Mouse (Mus musculus): Measurements from ENCODE around the gene Cntn4. TPM values are rescaled to one million over a fixed set of nuclear protein-coding genes. Genes with fewer than 3 reads are reported as not detected.

Cntn4 gene
- polyA plus RNA-seq, 1 experiment from 2014 or later = 1.0 TPM

GRCm38 (mm10) chr6:105940591-105940990 is 263.1 kb downstream of the Cntn4 start:
- Histone ChIP-seq H3K4me3 (ENCODE audit: low read depth, low read length) (no peak overlapping the region), H3K27ac (replicated peaks; ENCODE audit: low read depth, low read length) (no peak overlapping the region), H3K4me2 (ENCODE audit: low read depth, severe bottlenecking) (no peak overlapping the region), H3K9me3 (ENCODE audit: control insufficient read depth, low read length) (no peaks in the 10 kb centered on the region), H3K27me3 (ENCODE audit: control insufficient read depth, insufficient read depth, low read length) (no peaks in the 10 kb centered on the region), H3K4me1 (ENCODE audit: control insufficient read depth, insufficient read depth, low read length) (no peaks in the 10 kb centered on the region), H3K9ac (ENCODE audit: low read length) (no peak overlapping the region), H3K36me3 (ENCODE audit: control insufficient read depth, insufficient read depth, low read length) (no peaks in the 10 kb centered on the region)
- no peak for DNase-seq (ENCODE audit: low spot score)
- no peak for ATAC-seq (ENCODE audit: insufficient number of reproducible peaks, low FRiP score, low TSS enrichment, low read depth)

GRCm38 (mm10) chr6:105991492-105991891 is 314.0 kb downstream of the Cntn4 start:
- no peak for ATAC-seq (ENCODE audit: insufficient number of reproducible peaks, low FRiP score, low TSS enrichment, low read depth)
- no peak overlapping the region for H3K27ac ChIP-seq (replicated peaks; ENCODE audit: low read depth, low read length)
- DNase-seq (ENCODE audit: low spot score) = no peak
- no peaks in the 10 kb centered on the region for H3K4me1 ChIP-seq (ENCODE audit: control insufficient read depth, insufficient read depth, low read length)
- WGBS = 80% methylated on average over 1 of the region's 1 CpGs
- no peak overlapping the region for H3K4me2 ChIP-seq (ENCODE audit: low read depth, severe bottlenecking)
- H3K27me3 ChIP-seq (ENCODE audit: control insufficient read depth, insufficient read depth, low read length) = no peaks in the 10 kb centered on the region
- H3K9me3 ChIP-seq (ENCODE audit: control insufficient read depth, low read length) = no peaks in the 10 kb centered on the region
- H3K4me3 ChIP-seq (ENCODE audit: low read depth, low read length) = no peak overlapping the region
- no peaks in the 10 kb centered on the region for H3K36me3 ChIP-seq (ENCODE audit: control insufficient read depth, insufficient read depth, low read length)
- no peak overlapping the region for H3K9ac ChIP-seq (ENCODE audit: low read length)

GRCm38 (mm10) chr6:106013018-106013417 is 335.6 kb downstream of the Cntn4 start:
- ATAC-seq (ENCODE audit: insufficient number of reproducible peaks, low FRiP score, low TSS enrichment, low read depth) = no peak
- no peaks in the 10 kb centered on the region for H3K27me3 ChIP-seq (ENCODE audit: control insufficient read depth, insufficient read depth, low read length)

GRCm38 (mm10) chr6:106015126-106015525 is 337.7 kb downstream of the Cntn4 start:
- Histone ChIP-seq H3K36me3 (ENCODE audit: control insufficient read depth, insufficient read depth, low read length) (no peaks in the 10 kb centered on the region), H3K9me3 (ENCODE audit: control insufficient read depth, low read length) (no peaks in the 10 kb centered on the region), H3K4me2 (ENCODE audit: low read depth, severe bottlenecking) (no peak overlapping the region), H3K9ac (ENCODE audit: low read length) (no peak overlapping the region), H3K4me3 (ENCODE audit: low read depth, low read length) (no peak overlapping the region), H3K4me1 (ENCODE audit: control insufficient read depth, insufficient read depth, low read length) (no peaks in the 10 kb centered on the region), H3K27me3 (ENCODE audit: control insufficient read depth, insufficient read depth, low read length) (no peaks in the 10 kb centered on the region), H3K27ac (replicated peaks; ENCODE audit: low read depth, low read length) (no peak overlapping the region)
- no peak for ATAC-seq (ENCODE audit: insufficient number of reproducible peaks, low FRiP score, low TSS enrichment, low read depth)
- no peak for DNase-seq (ENCODE audit: low spot score)
- 93% methylated on average over 1 of the region's 1 CpGs for WGBS

More at GRCm38 (mm10) chr6:106013018-106013417, 335.6 kb downstream of the Cntn4 start:
- WGBS = 82% methylated on average over 5 of the region's 5 CpGs
- Histone ChIP-seq H3K27ac (replicated peaks; ENCODE audit: low read depth, low read length) (no peak overlapping the region), H3K9ac (ENCODE audit: low read length) (no peak overlapping the region), H3K4me3 (ENCODE audit: low read depth, low read length) (no peak overlapping the region), H3K9me3 (ENCODE audit: control insufficient read depth, low read length) (no peaks in the 10 kb centered on the region), H3K36me3 (ENCODE audit: control insufficient read depth, insufficient read depth, low read length) (no peaks in the 10 kb centered on the region), H3K4me2 (ENCODE audit: low read depth, severe bottlenecking) (no peak overlapping the region), H3K4me1 (ENCODE audit: control insufficient read depth, insufficient read depth, low read length) (no peaks in the 10 kb centered on the region)
- DNase-seq (ENCODE audit: low spot score) = no peak

- H3K36me3 ChIP-seq (ENCODE audit: control insufficient read depth, insufficient read depth, low read length) = no peaks in the 10 kb centered on the region
- H3K9me3 ChIP-seq (ENCODE audit: control insufficient read depth, low read length) = no peaks in the 10 kb centered on the region
- DNase-seq (ENCODE audit: low spot score) (no peak), ATAC-seq (ENCODE audit: insufficient number of reproducible peaks, low FRiP score, low TSS enrichment, low read depth) (no peak)
- no peak overlapping the region for H3K4me3 ChIP-seq (ENCODE audit: low read depth, low read length)
- H3K27me3 ChIP-seq (ENCODE audit: control insufficient read depth, insufficient read depth, low read length) = no peaks in the 10 kb centered on the region
- H3K9ac ChIP-seq (ENCODE audit: low read length) = no peak overlapping the region
- 85% methylated on average over 2 of the region's 2 CpGs for WGBS
- H3K27ac ChIP-seq (replicated peaks; ENCODE audit: low read depth, low read length) = no peak overlapping the region
- H3K4me1 ChIP-seq (ENCODE audit: control insufficient read depth, insufficient read depth, low read length) = no peaks in the 10 kb centered on the region
- no peak overlapping the region for H3K4me2 ChIP-seq (ENCODE audit: low read depth, severe bottlenecking)
These were observed 371.4 kb downstream of the Cntn4 start for GRCm38 (mm10) chr6:106048878-106049277.

- Histone ChIP-seq H3K9ac (ENCODE audit: low read length) (no peak overlapping the region), H3K36me3 (ENCODE audit: control insufficient read depth, insufficient read depth, low read length) (no peaks in the 10 kb centered on the region), H3K4me1 (ENCODE audit: control insufficient read depth, insufficient read depth, low read length) (no peaks in the 10 kb centered on the region), H3K4me3 (ENCODE audit: low read depth, low read length) (no peak overlapping the region), H3K27me3 (ENCODE audit: control insufficient read depth, insufficient read depth, low read length) (no peaks in the 10 kb centered on the region), H3K4me2 (ENCODE audit: low read depth, severe bottlenecking) (no peak overlapping the region), H3K27ac (replicated peaks; ENCODE audit: low read depth, low read length) (no peak overlapping the region), H3K9me3 (ENCODE audit: control insufficient read depth, low read length) (no peaks in the 10 kb centered on the region)
- ATAC-seq (ENCODE audit: insufficient number of reproducible peaks, low FRiP score, low TSS enrichment, low read depth) (no peak), DNase-seq (ENCODE audit: low spot score) (no peak)
- 94% methylated on average over 1 of the region's 1 CpGs for whole genome bisulfite sequencing
These were observed 378.7 kb downstream of the Cntn4 start for GRCm38 (mm10) chr6:106056123-106056522.

- Histone ChIP-seq H3K36me3 (ENCODE audit: control insufficient read depth, insufficient read depth, low read length) (no peaks in the 10 kb centered on the region), H3K4me3 (ENCODE audit: low read depth, low read length) (no peak overlapping the region), H3K4me1 (ENCODE audit: control insufficient read depth, insufficient read depth, low read length) (no peaks in the 10 kb centered on the region), H3K4me2 (ENCODE audit: low read depth, severe bottlenecking) (no peak overlapping the region), H3K9ac (ENCODE audit: low read length) (no peak overlapping the region), H3K27ac (replicated peaks; ENCODE audit: low read depth, low read length) (no peak overlapping the region), H3K9me3 (ENCODE audit: control insufficient read depth, low read length) (no peaks in the 10 kb centered on the region), H3K27me3 (ENCODE audit: control insufficient read depth, insufficient read depth, low read length) (no peaks in the 10 kb centered on the region)
- 73% methylated on average over 4 of the region's 4 CpGs for WGBS
- ATAC-seq (ENCODE audit: insufficient number of reproducible peaks, low FRiP score, low TSS enrichment, low read depth) = no peak
- no peak for DNase-seq (ENCODE audit: low spot score)
These were observed 400.7 kb downstream of the Cntn4 start for GRCm38 (mm10) chr6:106078071-106078603.

GRCm38 (mm10) chr6:106078629-106079028 is 401.2 kb downstream of the Cntn4 start:
- Histone ChIP-seq H3K4me2 (ENCODE audit: low read depth, severe bottlenecking) (no peak overlapping the region), H3K36me3 (ENCODE audit: control insufficient read depth, insufficient read depth, low read length) (no peaks in the 10 kb centered on the region), H3K4me1 (ENCODE audit: control insufficient read depth, insufficient read depth, low read length) (no peaks in the 10 kb centered on the region), H3K9me3 (ENCODE audit: control insufficient read depth, low read length) (no peaks in the 10 kb centered on the region), H3K27ac (replicated peaks; ENCODE audit: low read depth, low read length) (no peak overlapping the region), H3K9ac (ENCODE audit: low read length) (no peak overlapping the region), H3K27me3 (ENCODE audit: control insufficient read depth, insufficient read depth, low read length) (no peaks in the 10 kb centered on the region), H3K4me3 (ENCODE audit: low read depth, low read length) (no peak overlapping the region)
- ATAC-seq (ENCODE audit: insufficient number of reproducible peaks, low FRiP score, low TSS enrichment, low read depth) (no peak), DNase-seq (ENCODE audit: low spot score) (no peak)

GRCm38 (mm10) chr6:106097856-106098255 is 420.4 kb downstream of the Cntn4 start:
- H3K4me2 ChIP-seq (ENCODE audit: low read depth, severe bottlenecking) = no peak overlapping the region
- no peak overlapping the region for H3K27ac ChIP-seq (replicated peaks; ENCODE audit: low read depth, low read length)
- H3K4me1 ChIP-seq (ENCODE audit: control insufficient read depth, insufficient read depth, low read length) = no peaks in the 10 kb centered on the region
- 87% methylated on average over 4 of the region's 4 CpGs for WGBS
- H3K4me3 ChIP-seq (ENCODE audit: low read depth, low read length) = no peak overlapping the region
- no peaks in the 10 kb centered on the region for H3K9me3 ChIP-seq (ENCODE audit: control insufficient read depth, low read length)
- no peak for ATAC-seq (ENCODE audit: insufficient number of reproducible peaks, low FRiP score, low TSS enrichment, low read depth)
- DNase-seq (ENCODE audit: low spot score) = no peak
- H3K9ac ChIP-seq (ENCODE audit: low read length) = no peak overlapping the region
- H3K36me3 ChIP-seq (ENCODE audit: control insufficient read depth, insufficient read depth, low read length) = no peaks in the 10 kb centered on the region
- H3K27me3 ChIP-seq (ENCODE audit: control insufficient read depth, insufficient read depth, low read length) = no peaks in the 10 kb centered on the region
